Mouse (Mus musculus) right cerebral cortex, postnatal 10 days (tissue): ENCODE results near the gene Enpp4.
A peak's percentile ranks its signal among the peaks of the same experiment; 100 is the strongest.

Source experiments
- DNase-seq, 2 experiments: peaks; one replicate each; pipeline ENCODE4 v3.0.0; 2021; ENCODE audit warnings: low spot score in 2 of 2

Enpp4 gene

GRCm38 (mm10) chr17:44105287-44106138 lies at the start of gene Enpp4:
TSS of gene Enpp4 (minus strand) at chr17:44105809.
- peak; percentile 94 to 95 for DNase-seq

DNA sequence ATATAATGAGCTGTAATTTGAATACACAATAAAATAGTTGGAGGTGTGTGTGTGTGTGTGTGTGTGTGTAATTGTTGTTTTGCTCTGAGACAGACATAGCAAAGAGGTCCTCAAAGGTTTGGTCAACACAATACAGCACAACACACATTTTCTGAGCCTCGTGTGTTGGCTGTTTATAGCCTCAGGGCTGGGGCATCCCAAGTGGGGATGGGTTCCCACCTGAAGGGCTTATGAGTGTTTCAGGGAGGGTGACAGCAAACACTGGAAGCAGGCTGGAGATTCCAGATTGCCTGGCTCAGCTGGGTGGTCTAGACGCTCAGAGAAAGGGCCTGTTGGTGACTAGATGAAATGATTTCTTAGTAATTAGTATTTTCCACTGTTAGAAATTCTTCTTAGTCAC lies 49.6 kb upstream of the Enpp4 start:
- DNase-seq: no peak

- DNase-seq: no peak
These were observed 48.3 kb upstream of the Enpp4 start for GRCm38 (mm10) chr17:44153871-44154270.

GRCm38 (mm10) chr17:44151889-44152288 lies 46.3 kb upstream of the Enpp4 start:
- no peak for DNase-seq

DNA sequence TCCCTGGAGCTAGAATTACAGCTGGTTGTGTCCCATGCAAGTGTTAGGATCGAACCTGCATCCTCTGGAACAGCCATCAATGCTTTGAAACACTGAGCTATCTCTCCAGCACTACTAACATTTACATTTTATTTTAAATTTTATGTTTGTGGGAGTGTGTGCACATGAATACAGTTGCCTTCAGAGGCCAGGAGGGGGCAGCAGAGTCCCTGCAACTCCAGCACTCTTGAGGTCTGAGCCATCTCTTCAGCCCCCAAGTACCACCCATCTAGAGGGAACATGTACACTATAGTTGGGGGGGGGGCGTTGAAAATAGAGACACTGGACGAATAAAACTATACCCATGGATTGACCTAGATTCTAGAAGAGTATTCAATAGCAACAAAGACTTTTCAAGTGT lies 45.5 kb upstream of the Enpp4 start:
- DNase-seq: peak in 1 of 2 experiments; percentile 44

DNA sequence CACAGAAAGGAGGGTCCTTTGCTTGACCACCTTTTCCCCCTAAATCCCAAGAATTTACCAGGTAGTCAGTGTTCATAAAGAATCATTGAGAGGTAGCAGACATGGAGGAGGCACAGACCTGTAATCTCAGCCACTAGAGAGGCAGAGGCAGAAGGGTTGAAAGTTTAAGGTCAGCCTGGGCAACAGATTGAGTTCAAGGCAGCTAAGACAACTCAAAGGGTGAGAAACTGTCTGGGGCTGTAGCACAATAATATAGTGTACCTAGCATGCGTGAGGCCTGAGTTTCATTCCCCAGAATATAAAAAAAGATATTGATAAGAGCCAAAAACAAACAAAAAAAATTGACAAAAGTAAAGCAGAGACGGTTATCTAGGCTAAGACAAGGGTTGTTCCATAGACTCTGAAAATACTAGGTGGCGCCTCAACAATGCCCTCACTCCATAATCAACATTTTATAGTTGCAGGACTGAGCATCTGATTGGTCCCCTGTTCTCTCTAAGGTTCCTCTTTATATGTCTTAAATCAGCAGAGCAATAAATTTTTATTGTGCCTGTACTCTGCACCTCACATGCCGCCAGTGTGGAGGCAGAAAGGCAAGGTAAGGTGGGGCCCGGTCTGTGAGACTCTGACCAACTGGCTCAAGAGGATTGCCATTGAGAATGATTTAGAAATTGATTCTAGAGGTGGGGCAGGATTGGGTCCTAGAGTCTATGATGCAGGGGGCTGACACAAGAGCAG lies 42.7 kb upstream of the Enpp4 start:
- DNase-seq: no peak

DNA sequence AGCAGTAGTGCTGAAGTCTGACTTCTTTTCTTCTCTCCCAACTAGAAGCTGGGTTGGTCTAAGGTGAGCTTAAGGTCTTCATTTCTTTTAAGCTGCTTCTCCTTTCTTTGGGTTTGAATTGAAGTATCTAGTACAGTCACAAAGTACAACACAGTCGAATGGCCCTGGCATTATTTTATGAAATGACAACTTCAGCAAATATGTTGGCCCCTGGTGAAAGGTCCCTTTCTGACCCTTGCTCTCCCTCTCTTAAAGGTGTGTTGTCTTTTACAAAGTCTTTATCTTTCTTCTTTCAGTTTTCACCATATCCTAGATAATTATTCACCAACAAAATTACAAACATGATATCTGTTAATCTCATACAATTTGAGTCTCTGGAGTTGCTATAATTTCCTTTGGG lies 40.2 kb upstream of the Enpp4 start:
- DNase-seq: no peak

GRCm38 (mm10) chr17:44136863-44137640 lies 31.4 kb upstream of the Enpp4 start:
- DNase-seq: no peak

DNA sequence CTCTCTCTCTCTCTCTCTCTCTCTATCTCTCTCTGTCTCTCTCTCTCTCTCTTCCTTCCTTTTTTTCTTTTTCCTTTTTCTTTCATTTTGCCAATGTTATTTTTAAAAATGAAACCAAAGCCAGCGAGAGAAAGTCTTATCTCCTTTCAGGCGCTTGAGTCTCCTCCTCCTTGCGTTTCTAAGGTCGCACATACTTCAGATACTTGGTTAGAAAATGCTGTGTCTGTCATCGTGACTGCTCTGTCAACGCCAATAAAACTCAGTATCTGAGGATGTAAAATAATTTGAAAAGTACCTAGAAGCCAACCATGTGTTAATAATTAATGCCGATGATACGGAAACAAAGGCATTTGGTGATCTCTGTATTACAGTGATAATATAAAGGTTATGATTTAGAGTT lies 30.4 kb upstream of the Enpp4 start:
- DNase-seq: no peak

DNA sequence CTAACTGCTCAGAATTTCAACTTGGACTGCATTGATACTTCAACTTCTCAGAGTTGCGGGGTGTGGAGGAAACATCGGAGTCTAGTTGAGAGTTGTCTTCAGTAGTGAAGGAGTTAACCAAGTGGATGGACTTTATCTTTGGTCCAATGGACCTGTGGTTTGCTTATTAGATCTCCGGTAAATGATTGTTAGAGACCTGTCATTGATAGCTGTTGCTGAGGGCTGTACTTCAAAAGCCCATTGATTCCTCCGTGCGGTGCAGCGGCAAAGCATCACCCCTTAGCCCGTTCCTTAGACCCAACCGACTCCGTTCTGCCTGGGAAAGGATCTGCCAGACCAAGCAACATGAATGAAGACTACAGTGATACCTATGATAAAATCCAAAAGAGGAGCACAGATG lies 28.9 kb upstream of the Enpp4 start:
- DNase-seq: no peak

- DNase-seq: no peak
These were observed 28.5 kb upstream of the Enpp4 start for GRCm38 (mm10) chr17:44134106-44134505.

DNA sequence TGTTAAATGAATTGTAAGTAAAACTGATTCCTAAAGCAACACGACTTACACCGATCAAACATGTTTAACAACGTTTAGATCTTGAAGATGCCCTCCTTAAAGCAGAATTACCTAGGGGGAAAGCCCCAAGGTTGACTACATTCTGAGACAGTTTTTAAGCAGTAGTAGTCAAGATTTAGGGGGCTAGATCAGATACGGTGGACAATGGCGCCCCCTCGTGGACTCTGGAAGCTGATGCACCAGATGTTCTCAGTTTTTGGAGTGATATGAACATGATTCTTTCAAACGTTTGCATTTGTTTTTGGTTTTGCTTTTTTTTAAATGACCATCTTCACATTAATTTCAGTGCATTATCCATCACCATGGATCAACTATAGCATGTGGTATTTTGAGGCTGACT lies 24.8 kb upstream of the Enpp4 start:
- DNase-seq: peak; percentile 65 to 84

DNA sequence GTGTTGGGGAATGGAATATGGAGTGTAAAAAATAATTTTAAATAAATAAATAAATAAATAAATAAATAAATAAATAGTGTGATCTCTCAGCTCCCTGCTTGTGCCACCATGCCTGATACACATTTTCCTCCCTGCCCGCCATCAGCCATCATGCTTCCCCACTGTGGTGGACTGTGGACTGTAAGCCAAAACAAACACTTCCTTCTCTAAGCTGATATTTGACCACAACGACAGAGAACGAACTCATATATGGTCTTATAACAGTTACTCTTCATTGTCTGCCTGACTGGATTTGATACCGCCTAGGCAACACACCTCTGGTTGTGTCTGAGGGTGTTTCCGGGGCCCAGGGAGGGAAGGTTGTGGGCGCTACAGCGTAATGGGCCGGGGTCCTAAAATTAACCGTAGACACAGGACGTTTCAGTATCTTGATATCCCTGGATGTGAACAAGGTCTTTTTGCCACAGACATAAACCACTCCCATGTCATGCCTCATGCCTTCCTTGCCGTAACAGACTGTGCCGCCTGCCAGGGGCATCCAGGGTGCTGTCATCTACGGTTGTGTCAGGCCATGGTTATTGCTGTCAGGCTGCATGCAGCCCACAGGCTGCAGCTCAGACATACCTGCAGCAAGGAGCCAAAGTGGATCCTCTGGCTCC lies 23.6 kb upstream of the Enpp4 start:
- DNase-seq: no peak

- no peak for DNase-seq
These were observed 15.9 kb upstream of the Enpp4 start for GRCm38 (mm10) chr17:44121366-44122100.

GRCm38 (mm10) chr17:44118231-44118630 lies 12.6 kb upstream of the Enpp4 start:
- peak in 1 of 2 experiments; percentile 2 for DNase-seq

- DNase-seq: no peak
These were observed 12.1 kb upstream of the Enpp4 start for GRCm38 (mm10) chr17:44117721-44118120.

DNA sequence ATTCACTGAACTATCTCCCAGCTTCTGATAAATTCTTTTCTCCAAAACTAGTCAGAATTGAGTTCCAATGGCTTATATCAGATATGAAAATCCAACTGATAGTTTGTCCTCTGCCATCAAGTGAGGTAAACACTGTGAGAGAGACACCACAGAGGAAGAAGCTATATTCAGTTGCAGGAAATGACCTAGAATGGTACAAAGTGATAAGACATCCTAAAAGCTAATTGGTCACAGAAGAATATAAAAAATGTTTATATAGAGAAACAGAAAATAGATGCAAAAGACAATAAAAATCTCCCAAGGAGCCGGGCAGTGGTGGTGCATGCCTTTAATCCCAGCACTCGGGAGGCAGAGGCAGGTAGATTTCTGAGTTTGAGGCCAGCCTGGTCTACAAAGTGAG lies 11.0 kb upstream of the Enpp4 start:
- DNase-seq: no peak

- no peak for DNase-seq
These were observed 2.7 kb upstream of the Enpp4 start for GRCm38 (mm10) chr17:44108331-44108730.

GRCm38 (mm10) chr17:44101961-44102360 lies 3.6 kb downstream of the Enpp4 start:
- DNase-seq: no peak

- no peak for DNase-seq
These were observed 4.7 kb downstream of the Enpp4 start for GRCm38 (mm10) chr17:44100906-44101305.

- DNase-seq: no peak
These were observed 5.1 kb downstream of the Enpp4 start for GRCm38 (mm10) chr17:44100486-44100885.
